ENCODE assay signal across 8 mouse cellular contexts in genomic region chr12:113097749-113098281, GRCm38 (mm10). TPM values are rescaled to one million over a fixed set of nuclear protein-coding genes. Genes with fewer than 3 reads are reported as not detected.
DNase-seq lines count a peak whose midpoint lies in the region; ATAC-seq and TF ChIP-seq lines count a peak whose summit lies in the region.

TSS of gene Mta1 (plus strand) at chr12:113098278.

- TF ChIP-seq POLR2A in cortical plate, adult 2 months (IDR thresholded peaks at IDR 0.05; ENCODE audit: extremely low read depth, insufficient read depth, low read length) = no peak

- no peaks in the 10 kb centered on the region for H3K9me3 ChIP-seq in limb, embryonic 12.5 days
- H3K9me3 ChIP-seq in midbrain, embryonic 12.5 days = no peaks in the 10 kb centered on the region

- H3K27me3 ChIP-seq in limb, embryonic 12.5 days = no peaks in the 10 kb centered on the region
- no peaks in the 10 kb centered on the region for H3K27me3 ChIP-seq in midbrain, embryonic 12.5 days

- WGBS in limb, embryonic 12.5 days = 3% methylated on average over 19 of the region's 53 CpGs
- 3% methylated on average over 30 of the region's 53 CpGs for WGBS in midbrain, embryonic 12.5 days

- H3K27ac ChIP-seq in cortical plate, adult 2 months (ENCODE audit: insufficient read depth, low read length) = peak within 1 kb of the TSS; percentile 99
- H3K27ac ChIP-seq in limb, embryonic 12.5 days = peak within 1 kb of the TSS; percentile 91
- peak within 1 kb of the TSS; percentile 82 for H3K27ac ChIP-seq in midbrain, embryonic 12.5 days (replicated peaks)

- H3K4me3 ChIP-seq in cortical plate, adult 2 months (ENCODE audit: insufficient read depth, low read length) = peak within 1 kb of the TSS; percentile 93
- peak within 1 kb of the TSS; percentile 99 for H3K4me3 ChIP-seq in limb, embryonic 12.5 days (replicated peaks)
- H3K4me3 ChIP-seq in midbrain, embryonic 12.5 days = peak within 1 kb of the TSS; percentile 98

- H3K4me1 ChIP-seq in cortical plate, adult 2 months (ENCODE audit: control insufficient read depth, insufficient read depth, low read length) = peaks cover 12% of the 10 kb centered on the region
- H3K4me1 ChIP-seq in limb, embryonic 12.5 days (replicated peaks) = peaks cover 31% of the 10 kb centered on the region
- peaks cover 43% of the 10 kb centered on the region for H3K4me1 ChIP-seq in midbrain, embryonic 12.5 days

- peaks cover 17% of the 10 kb centered on the region for H3K36me3 ChIP-seq in limb, embryonic 12.5 days
- H3K36me3 ChIP-seq in midbrain, embryonic 12.5 days = 0 out of 2 replicates have a peak, but pooled peaks cover 2% of the 10 kb centered on the region

- peak; percentile 29 for DNase-seq in urinary bladder, postnatal 14 days (ENCODE audit: low spot score)
- no peak for DNase-seq in urinary bladder, adult 18-20 months (ENCODE audit: low spot score in 2 of 2)
- peak; percentile 47 to 51 for DNase-seq in gastrocnemius, postnatal 36 days
- peak; percentile 75 for DNase-seq in testis, postnatal 10 days (ENCODE audit: low spot score)

- peak within 1 kb of the TSS; percentile 95 for H3K4me2 ChIP-seq in limb, embryonic 12.5 days
- peak within 1 kb of the TSS; percentile 95 for H3K4me2 ChIP-seq in midbrain, embryonic 12.5 days (replicated peaks)

- intact Hi-C loops in gastrocnemius, postnatal 36 days (cut with DNase I) = no loop called here

- no peak for TF ChIP-seq CTCF in cortical plate, adult 2 months (IDR thresholded peaks at IDR 0.05; ENCODE audit: extremely low read depth, insufficient read depth, low read length)

- H3K9ac ChIP-seq in limb, embryonic 12.5 days (replicated peaks) = peak within 1 kb of the TSS; percentile 100
- H3K9ac ChIP-seq in midbrain, embryonic 12.5 days (replicated peaks) = peak within 1 kb of the TSS; percentile 100

- ATAC-seq in inflammation-experienced regulatory T-cells, adult 6 months = peak; percentile 71
- ATAC-seq in limb, embryonic 12.5 days (ENCODE audit: insufficient number of reproducible peaks, insufficient read depth, low FRiP score, low TSS enrichment, low read depth) = peak; percentile 44; the same call in 1 of the 2 replicates
- peak; percentile 75 for ATAC-seq in midbrain, embryonic 12.5 days (ENCODE audit: low FRiP score, low read depth)

RNA-seq across cellular contexts. Expression of gene Mta1, which starts in this region (rescaled TPM):
- 68.4 and 68.7 TPM in 2 replicates for polyA plus RNA-seq in cortical plate, adult 2 months (2012; rRNA removed)
- 10 to 100 TPM; 32.3 to 36.1 TPM for total RNA-seq in gastrocnemius, postnatal 36 days (2021)
- 10 to 100 TPM; 12.1 to 15.0 (median 13.8) TPM for polyA plus RNA-seq in inflammation-experienced regulatory T-cells, adult 6 months (2017; shearing (Covaris generic))
- 19.3 and 20.5 TPM in 2 replicates for polyA plus RNA-seq in limb, embryonic 12.5 days (2016; fragmentation: Nextera tagmentation; extraction: Ambion mirVana)
- 19.3 and 20.4 TPM in 2 replicates for polyA plus RNA-seq in midbrain, embryonic 12.5 days (2016; fragmentation: Nextera tagmentation; extraction: Ambion mirVana)

Comparison
In these comparisons a context has a peak if more than half of its experiments do, and no peak if none do; other contexts are left out.
1. DNase-seq: peak in urinary bladder, postnatal 14 days (single experiment), gastrocnemius, postnatal 36 days (2 of 2) and testis, postnatal 10 days (single experiment); none in urinary bladder, adult 18-20 months (0 of 2).
2. Peak in every context shown above with its lines, with median percentiles within 50 percentile points of each other: H3K27ac ChIP-seq, H3K4me3 ChIP-seq and ATAC-seq.